Mouse (Mus musculus) adrenal gland, postnatal 36 days (tissue): ENCODE results near the gene Olfr944. TPM values are rescaled to one million over a fixed set of nuclear protein-coding genes. Genes with fewer than 3 reads are reported as not detected.

Experiments
- DNase-seq, 2 experiments: peaks; one replicate each; pipeline ENCODE4 v3.0.0; 2021; ENCODE audit warnings: mixed read lengths in 1 of 2
- long read RNA-seq, 2 experiments: library from polyadenylated mRNA; stranded (forward); transcript quantifications; one replicate each; pipeline ENCODE4 v2.0.0; 2021; ENCODE audit warnings: borderline sequencing depth in 2 of 2
- total RNA-seq, 2 experiments: library from RNA; stranded (reverse); gene quantifications; 2 replicates each; pipeline ENCODE4 v1.2.3; 2021

Gene Olfr944
- not detected for total RNA-seq
- long read RNA-seq, experiment 1 = 0 reads
- long read RNA-seq, experiment 2 = 0 reads

DNA sequence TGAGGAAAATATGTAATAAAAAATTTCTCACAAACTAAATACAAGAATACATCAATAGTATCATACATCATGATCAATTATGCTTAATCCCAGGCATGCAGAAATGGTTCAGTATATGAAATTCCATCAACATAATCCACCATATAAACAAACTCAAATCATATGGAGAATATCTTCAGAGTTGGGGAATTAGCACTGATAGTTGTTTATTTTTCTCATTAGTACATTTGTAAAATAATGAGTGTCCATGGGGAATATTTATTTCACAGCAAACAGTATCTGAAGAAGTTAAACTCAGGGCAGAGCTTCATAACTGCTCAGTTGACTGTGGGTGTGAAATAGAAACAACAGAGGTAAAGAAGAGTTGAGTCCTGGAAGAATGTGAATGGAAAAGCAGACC, at the start of gene Olfr944:
TSS of gene Olfr944 (plus strand) at position 301 of the 400 bp plus-strand sequence.
- no peak for DNase-seq

DNA sequence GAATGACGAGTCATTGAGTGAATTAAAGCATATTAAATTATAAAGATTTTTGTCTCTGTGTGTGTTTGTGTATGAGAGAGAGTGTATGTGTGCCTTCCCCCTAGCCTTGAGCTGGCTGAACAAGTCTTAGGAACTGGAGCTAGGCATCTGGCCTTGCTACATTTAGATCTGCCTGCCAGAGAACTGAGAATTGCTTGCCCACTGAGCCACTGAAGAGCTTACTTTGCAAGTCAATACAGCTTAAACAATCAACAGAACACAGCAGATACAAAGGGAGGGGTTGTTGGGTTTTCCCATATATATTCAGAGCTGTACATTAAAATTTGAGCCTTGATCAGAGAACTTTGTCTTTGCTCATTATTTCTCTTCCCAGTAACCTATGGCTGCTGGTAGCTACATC, 49.3 kb upstream of the Olfr944 start:
- no peak for DNase-seq

DNA sequence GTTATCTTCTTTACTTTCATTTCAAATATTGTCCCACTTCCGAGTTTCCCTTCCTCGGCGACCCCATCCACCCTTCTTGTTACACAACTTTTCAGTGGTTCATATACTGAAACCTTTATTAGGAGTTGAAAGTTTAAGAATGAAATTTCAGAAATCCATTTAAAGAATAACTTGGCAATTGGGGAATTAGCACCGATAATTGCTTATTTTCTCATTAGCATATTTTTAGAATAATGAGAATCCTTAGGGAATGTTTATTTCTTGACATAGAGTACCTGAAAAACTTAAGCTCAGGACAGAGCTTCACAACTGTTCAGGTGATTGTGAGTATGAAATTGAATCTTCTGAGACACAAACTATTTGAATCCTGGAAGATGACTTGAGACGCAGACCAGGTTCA, 35.7 kb upstream of the Olfr944 start, which contains the start of gene Olfr943:
TSS of gene Olfr943 (plus strand) at position 301 of the 400 bp plus-strand sequence.
- DNase-seq = no peak

DNA sequence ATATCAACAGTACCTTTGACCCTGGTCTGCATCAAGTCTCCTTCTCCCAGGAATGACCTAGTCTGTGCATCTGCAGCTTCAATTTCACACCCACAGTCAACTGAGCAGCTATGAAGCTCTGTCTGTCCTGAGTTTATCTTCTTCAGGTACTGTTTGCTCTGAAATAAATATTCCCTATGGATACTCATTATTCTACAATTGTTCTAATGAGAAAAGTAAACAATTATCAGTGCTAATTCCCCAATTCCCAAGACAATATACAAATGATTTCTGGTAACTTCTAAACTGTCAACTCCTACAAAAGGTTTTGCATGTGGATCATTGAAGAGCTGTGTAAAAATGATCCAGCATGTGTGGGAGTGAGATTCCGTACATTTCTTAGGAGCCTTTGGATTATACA, 48.2 kb downstream of the Olfr944 start, which contains the start of gene Olfr1537:
TSS of gene Olfr1537 (minus strand) at position 101 of the 400 bp plus-strand sequence.
- DNase-seq = no peak

Other genes starting within 250 kb of the Olfr944 start
- under 1 TPM in 1 of 2 experiments, not detected in 1; 0.10 TPM for gene Olfr933, start 229.6 kb upstream of the Olfr944 start, total RNA-seq
- gene Olfr934, start 213.6 kb upstream of the Olfr944 start, total RNA-seq = not detected
- gene Olfr935, start 202.2 kb upstream of the Olfr944 start, total RNA-seq = not detected
- not detected for gene Olfr146, start 178.5 kb upstream of the Olfr944 start, total RNA-seq
- gene Olfr937, start 137.0 kb upstream of the Olfr944 start, total RNA-seq = not detected
- not detected for gene Olfr938, start 123.0 kb upstream of the Olfr944 start, total RNA-seq
- gene Olfr27, start 73.8 kb upstream of the Olfr944 start, total RNA-seq = not detected
- not detected for gene Olfr943, start 35.6 kb upstream of the Olfr944 start, total RNA-seq
- not detected for gene Olfr1537, start 48.1 kb downstream of the Olfr944 start, total RNA-seq
- not detected for gene Olfr945, start 74.9 kb downstream of the Olfr944 start, total RNA-seq
- not detected for gene Olfr948, start 124.1 kb downstream of the Olfr944 start, total RNA-seq
- gene Olfr951, start 185.5 kb downstream of the Olfr944 start, total RNA-seq = not detected
- gene Olfr952, start 225.2 kb downstream of the Olfr944 start, total RNA-seq = not detected